Mouse (Mus musculus) frontal cortex, postnatal 36 days (tissue): ENCODE data around the gene Zfp709.
"Not testable (repeated sequence)": the region's sequence is repeated elsewhere in the genome, so short reads cannot be mapped to it uniquely, and the experiment has no call there.

Experiments
- DNase-seq, 2 experiments: peaks; one replicate each; pipeline ENCODE4 v3.0.0; 2022; ENCODE audit warnings: low spot score in 2 of 2

The Zfp709 gene

DNA sequence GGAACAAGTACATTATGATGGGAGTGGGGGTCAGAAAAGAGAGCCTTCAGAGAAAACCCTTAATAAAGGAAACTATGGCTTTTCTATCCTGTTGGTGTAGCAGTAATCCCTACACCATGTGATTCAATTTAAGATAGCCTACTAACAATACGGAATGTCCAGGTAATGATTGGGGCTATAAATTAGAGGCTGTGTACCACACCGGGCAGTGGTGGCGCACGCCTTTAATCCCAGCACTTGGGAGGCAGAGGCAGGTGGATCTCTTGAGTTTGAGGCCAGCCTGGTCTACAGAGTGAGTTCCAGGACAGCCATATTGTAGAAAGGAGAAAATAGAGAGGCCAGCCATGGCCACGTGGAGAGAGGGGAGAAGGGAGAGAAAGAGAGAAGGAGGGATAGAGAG, 44.0 kb downstream of the Zfp709 start:
- DNase-seq, result no peak

GRCm38 (mm10) chr8:71926551-71926950, 44.7 kb downstream of the Zfp709 start:
- no peak for DNase-seq

DNA sequence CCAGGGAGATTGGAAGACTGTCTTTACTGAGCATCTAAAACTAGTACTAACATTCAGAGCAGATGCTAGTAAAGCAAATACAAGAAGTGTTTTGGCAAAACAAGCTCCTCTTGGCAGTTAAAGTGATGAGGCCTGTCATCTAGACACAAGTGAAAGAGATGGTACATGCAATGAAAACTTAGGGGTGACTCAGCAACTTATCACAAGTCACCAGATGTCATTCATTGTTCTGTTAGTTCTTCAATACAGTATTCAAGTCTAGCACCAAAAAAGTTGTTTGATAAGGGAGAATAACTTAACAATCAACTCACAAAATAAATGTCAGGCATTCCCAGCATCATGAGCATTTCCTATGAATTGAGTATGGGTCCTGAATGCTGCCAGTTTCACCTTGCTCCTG, 46.0 kb downstream of the Zfp709 start:
- DNase-seq, result no peak

DNA sequence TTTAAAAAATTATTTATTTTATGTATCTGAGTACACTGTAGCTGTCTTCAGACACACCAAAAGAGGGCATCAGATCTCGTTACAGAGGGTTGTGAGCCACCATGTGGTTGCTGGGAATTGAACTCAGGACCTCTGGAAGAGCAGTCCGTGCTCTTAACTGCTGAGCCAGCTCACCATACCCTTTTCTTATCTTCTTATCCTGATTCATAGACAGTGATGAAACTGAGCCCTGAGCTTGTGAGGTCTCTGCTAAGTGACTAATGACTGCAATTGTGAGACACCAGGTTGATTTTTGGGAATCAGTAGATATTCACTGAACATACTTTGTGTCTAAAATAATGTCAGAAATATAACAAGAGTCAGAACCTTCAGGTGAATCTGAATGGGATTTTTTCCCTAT, 56.2 kb downstream of the Zfp709 start:
- DNase-seq, result not testable (repeated sequence)

DNA sequence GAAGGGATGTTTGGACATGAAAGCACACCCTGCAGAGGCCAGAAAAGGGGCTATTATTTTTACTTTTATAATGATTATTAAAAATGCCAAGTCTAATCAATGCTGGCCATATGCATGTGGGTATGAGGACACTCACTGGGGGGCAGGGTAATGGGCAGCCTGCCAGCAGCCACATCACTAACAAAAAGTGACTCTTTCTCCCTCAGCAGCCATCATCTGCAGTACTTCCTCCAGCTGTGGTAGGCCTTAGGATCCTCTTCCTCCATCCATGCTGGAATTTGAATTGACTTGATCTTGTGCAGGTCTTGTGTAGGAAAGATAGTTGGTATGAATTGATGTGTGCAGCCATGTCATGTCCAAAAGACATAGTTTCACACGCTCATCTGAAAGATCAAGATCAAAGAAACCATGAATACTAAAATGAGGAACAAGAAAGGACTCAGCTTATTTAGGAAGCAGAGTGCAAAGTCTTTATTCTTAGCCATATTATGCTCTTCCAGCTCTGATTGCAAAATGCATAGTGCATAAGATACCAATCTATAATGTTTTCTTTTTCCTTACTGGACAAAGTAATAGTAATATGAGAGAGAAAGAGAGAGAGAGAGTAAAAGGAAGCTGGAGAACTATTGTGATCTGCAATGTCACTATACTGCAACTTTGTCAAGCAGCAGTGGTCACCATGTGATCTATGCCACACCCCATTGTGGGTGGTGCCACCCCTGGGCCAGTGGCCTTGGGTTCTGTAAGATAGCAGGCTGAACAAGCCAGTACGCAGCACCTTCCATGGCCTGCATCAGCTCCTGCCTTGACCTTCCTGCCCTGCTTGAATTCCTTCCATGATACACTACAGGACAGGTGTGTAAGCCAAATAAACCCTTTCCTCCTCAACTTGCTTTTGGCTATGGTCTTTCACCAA, 58.7 kb downstream of the Zfp709 start:
- no peak for DNase-seq

DNA sequence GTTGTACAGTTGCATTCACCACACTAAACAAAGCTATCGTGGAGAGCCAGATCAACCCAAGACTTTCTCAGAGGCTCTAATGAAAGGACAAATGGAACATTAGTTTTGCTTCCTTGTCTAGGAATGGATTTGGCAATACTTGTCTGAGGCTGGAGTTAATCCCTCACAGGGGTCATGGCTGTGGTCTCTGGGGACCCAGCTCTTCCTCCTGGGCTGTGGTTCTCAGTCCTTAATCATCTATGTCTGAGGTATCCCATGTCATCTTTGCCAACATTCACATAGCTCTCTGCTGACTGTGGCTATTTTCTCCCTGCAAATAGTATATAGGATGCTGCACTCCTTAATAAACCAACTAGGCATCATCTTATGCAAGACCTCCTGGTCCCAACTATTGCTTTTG, 60.0 kb downstream of the Zfp709 start:
- no peak for DNase-seq
